Mouse (Mus musculus) adrenal gland, adult (tissue): Measurements from ENCODE around the gene Mylk4.

Source experiments
- DNase-seq, 2 experiments: peaks; one replicate each; pipeline ENCODE4 v3.0.0; 2022 to 2023; ENCODE audit warnings: low spot score in 1 of 2; ENCODE audit not compliant: inconsistent age in 2 of 2

Mylk4 gene

GRCm38 (mm10) chr13:32783816-32784215, at the start of gene Mylk4:
Mylk4 (minus strand) TSS chr13:32783954.
- DNase-seq, result no peak

- DNase-seq, result no peak
These were observed 49.5 kb upstream of the Mylk4 start for GRCm38 (mm10) chr13:32833237-32833636.

- no peak for DNase-seq
These were observed 49.0 kb upstream of the Mylk4 start for GRCm38 (mm10) chr13:32832776-32833175.

GRCm38 (mm10) chr13:32831505-32832273, 47.9 kb upstream of the Mylk4 start:
- peak in 1 of 2 experiments; percentile 84 for DNase-seq

DNA sequence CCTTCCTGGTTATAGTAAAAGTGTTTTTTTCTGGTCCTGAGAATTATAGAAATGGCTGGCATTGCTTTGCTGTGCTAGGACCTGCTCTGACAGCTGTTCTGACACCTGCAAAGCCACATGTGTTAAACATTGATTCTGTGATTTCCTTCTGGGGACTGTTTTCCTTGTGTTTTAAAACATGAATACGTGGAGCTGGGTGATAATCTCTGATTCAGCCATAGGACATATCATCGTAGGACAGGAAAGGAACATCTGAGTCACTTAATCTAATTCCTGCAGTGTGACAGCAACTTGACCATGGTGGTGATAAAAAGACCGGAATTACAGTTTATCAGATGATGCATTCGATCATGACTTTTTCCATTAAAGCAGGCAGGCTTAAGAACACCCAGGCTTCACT, 45.1 kb upstream of the Mylk4 start:
- DNase-seq, result peak in 1 of 2 experiments; percentile 78

DNA sequence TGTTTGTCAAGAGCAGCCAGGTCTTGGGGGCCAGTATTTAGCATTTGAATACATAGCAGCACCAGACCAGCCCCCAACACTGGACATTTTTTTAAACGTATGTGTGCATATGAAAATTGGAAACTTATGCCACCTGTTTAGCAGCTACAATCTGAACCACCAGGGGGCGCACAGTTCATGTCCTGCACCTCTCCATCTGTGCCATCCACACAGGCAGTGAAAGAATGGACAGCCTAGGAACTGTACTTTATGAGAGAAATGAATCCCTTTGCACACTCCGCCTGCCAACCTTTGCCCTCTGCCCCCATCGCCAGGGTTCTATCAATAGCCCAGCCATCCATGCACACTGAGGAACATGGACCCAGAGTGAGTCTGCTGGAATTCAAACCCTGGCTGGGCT, 44.2 kb upstream of the Mylk4 start:
- DNase-seq, result peak; percentile 67 to 91

DNA sequence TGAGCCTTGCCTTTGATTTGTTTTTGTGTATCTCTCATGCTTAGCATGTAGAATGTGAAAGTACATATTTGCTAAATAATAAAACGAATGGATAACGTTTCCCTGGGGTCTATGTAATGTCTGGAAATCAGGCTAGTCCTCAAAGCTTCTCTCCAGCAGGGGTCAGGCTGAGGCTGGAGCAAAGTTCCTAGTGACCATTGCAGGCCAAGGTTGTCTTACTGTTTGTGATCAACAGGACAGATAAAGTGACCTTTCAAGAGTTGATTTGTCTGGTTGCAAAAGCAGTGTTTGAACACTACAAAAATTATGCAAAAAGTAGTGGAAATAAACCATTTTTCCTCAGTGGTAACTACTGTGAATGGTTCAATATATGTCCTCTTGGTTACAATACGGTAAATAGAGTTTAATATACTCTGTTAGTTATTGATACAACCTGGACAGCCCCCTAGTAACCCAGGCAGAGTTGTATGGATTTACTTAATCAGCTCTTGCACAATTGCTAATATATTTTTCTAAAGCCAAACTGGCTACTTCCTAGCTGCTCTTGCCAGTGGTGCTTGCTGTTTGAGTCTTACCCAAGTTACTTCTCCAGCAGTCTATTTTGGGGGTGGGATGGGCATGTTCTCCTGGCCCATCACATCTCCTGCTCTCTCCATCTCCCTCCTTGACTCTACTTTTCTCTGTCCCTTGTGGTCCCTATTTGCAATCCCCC, 43.5 kb upstream of the Mylk4 start:
- peak; percentile 65 to 89 for DNase-seq

GRCm38 (mm10) chr13:32825546-32825945, 41.8 kb upstream of the Mylk4 start:
- no peak for DNase-seq

DNA sequence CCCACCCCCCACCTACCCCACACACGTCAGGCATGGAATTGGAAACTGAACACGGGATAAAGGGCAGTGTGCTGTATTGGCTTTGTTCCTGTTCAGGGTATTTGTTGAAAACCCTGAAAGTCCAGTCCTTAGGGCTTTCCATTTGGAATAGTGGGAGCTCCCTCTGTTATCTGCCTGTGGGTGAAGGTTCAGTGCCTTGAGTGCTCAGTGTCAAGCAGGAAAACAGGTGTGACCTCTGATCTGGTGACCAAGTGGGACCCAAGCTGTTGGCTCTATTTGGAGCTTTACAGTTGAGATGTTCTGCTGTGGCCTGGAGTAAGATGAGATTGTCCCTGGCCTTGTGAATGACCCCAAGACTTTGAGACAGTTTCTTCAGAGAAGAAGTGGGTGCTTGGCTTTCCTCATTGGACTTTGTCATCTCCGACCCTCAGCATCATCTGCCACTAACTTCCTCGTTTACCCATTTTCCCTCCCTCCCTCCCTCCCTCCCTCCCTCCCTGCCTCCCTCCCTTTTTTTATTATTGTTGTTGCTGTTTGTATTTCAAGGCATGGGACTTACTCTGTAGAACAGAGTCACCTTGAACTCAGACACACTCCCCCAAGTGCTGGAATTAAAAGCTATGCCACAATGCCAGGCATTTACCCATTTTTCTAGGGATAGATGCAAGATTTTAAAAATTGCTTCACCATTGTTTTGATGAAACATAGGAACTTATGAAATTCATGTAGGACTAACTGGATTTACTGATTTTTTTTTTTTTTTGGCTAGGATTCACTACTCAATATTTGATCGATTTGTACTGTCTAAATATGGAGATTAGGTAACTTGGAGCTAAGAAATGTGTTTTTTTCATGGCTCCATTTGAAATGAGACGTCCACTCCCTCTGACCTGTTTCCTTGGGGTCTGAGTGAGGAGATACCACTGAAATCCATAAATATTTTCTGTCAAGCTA, 40.9 kb upstream of the Mylk4 start:
- DNase-seq, result peak in 1 of 2 experiments; percentile 48

DNA sequence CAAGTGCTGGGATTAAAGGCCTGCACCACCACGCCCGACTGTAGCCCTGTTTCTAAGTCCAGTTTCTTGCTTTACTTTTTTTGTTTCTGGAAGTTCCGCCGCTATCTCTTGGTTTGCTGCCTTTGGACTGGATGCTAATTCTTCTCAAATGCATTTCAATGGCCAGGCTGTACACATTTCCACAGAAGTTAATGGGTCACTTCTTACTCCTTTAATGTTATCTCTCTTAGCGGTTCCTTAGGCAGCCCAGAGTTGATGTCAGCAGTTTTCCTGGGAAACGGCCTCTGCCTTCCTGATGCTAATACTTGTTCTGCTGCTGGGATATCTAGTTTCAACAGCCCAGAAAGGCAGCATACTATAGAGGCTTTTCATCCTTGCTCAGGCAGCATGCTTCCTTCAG, 39.4 kb upstream of the Mylk4 start:
- DNase-seq, result no peak

DNA sequence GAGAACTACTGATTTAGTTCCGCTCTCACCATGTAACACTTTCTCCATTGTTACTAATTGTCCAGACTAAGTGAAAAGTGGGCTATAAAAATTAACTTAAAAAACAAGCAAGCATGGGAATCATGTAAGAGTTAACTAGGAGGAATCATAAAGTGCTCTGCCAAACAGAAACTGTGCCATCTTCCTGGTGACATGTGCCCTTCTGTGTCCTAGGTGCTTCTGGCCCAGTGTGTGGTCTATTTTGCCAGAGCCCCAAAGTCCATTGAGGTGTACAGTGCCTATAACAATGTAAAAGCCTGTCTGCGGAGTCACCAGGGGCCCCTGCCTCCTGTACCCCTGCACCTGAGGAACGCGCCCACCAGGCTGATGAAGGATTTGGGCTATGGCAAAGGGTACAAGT, 37.9 kb upstream of the Mylk4 start:
- no peak for DNase-seq

DNA sequence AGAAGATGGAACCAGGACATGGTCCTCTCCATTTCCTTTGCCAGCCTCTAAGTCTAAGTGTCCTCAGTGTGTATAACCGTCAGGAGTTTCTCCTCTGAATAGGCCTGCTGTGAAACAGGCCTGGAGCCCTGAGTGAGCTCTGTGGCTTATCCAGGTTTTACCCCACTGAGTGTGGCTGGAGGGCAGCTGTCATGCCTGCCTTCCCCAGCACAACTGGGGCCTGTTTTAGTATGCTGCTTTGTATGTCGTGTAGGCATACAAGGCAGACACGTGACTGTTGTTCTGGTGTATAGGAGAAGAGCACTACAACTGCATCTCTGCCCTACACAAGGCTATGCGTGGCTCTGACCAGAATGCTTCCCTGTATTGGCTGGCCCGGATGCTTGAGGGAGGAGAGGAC, 36.2 kb upstream of the Mylk4 start:
- DNase-seq, result no peak

DNA sequence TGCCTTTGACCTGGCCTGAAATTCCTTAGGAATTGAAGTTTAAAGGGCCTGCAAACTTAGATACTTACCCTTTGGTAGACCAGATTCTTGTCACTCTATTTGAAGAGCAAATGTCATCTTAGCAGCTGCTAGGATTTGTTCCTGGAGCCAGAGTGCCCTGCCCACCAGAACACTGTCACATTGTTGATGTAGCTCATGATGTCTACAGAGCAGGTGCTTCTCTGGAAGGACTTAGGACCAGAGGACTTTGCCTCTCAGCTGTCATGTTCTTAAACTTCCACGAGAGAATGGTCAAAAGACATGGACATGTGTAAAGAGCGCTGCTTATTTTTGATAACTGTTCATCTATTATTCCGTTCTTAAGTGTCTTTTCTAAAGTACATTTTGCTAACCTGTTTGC, 35.5 kb upstream of the Mylk4 start:
- no peak for DNase-seq

GRCm38 (mm10) chr13:32807624-32808023, 23.9 kb upstream of the Mylk4 start:
- DNase-seq, result no peak

- DNase-seq, result peak in 1 of 2 experiments; percentile 47
These were observed 23.1 kb upstream of the Mylk4 start for GRCm38 (mm10) chr13:32806820-32807219.

DNA sequence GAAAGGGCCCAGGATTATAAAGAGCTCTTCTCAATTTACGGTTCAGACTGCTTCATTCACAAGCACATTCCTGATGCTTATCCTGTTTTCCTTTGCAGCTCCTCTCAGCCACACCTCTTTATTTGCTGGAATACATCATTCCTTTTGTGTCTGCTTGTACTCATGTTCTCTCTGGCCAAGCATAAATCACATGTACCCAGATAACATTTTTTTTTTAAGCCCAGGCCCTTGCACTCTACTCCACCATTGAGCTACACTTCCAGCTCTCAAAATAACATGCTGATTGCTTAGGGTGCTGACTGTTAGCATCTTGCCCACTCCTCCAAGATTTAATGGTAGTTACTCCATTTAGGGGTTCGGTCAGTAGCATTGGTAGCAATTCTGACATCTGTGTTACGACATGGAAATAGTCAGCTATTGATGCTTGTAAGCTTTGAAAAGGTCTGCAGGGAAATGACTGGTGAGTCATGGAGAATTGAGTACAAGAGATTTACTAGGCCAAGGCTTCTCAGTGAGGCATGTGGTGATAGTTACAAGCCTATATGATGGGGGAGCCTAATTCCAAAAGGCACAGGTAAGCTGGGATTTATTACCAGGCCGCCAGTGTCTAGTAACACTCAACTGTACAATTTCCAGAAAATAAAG, 20.1 kb upstream of the Mylk4 start:
- DNase-seq, result peak; percentile 48 to 85

GRCm38 (mm10) chr13:32802259-32803081, 18.7 kb upstream of the Mylk4 start, which contains the start of gene D930007J09Rik:
D930007J09Rik (minus strand) TSS chr13:32802849.
- DNase-seq, result peak in 1 of 2 experiments; percentile 87

DNA sequence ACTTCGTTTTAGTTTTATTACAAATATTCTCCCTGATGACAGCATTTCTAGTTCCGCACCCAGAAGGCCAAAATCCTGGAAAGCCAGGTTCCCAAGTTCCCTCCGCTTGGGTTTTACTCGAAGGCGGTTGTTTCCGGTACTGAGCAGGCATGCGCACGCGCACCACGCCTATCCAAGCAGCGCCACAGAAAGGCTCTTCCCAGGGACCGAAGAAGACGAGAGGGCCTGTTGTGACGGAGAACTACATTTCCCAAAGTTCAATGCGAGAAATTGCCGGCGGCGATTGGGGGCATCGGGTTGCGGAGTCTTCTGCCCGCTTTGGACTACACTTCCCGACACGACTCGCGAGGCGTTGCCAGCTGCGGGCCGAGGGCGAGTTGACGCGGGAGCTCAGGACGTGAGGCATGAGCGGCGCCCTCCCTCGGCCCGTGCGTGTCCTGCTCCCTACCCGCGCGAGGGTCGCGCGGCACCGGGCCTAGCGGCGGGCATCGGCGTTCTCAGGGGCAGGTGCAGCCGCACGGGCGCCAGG, 18.0 kb upstream of the Mylk4 start, which contains the start of gene Wrnip1:
Wrnip1 (plus strand) TSS at position 346 of the 529 bp plus-strand sequence.
- DNase-seq, result peak; percentile 98 to 99

- DNase-seq, result no peak
These were observed 17.1 kb upstream of the Mylk4 start for GRCm38 (mm10) chr13:32800859-32801258.
